In genomic region chr3:107239607-107240006, GRCm38 (mm10) we compare ENCODE assay signal across 40 mouse cellular contexts. TPM values are rescaled to one million over a fixed set of nuclear protein-coding genes. Genes with fewer than 3 reads are reported as not detected.
"Had no signal": no experiment of that assay in that cellular context is flagged by ENCODE, and none has a peak within 500 bp of the region (broad histone marks: within the 10 kb centered on the region; RNA-seq: fewer than 3 reads in every experiment).

TSS of gene Prok1 (minus strand) at chr3:107239707.

- H3K4me2 ChIP-seq: limb, embryonic 12.5 days; limb, embryonic 13.5 days; limb, embryonic 15.5 days; liver, embryonic 12.5 days; liver, embryonic 13.5 days; liver, embryonic 15.5 days; lung, embryonic 14.5 days; lung, embryonic 15.5 days; midbrain, embryonic 11.5 days; midbrain, embryonic 12.5 days; midbrain, embryonic 13.5 days; midbrain, embryonic 15.5 days; neural tube, embryonic 12.5 days had no signal

- DNase-seq: left cerebral cortex, postnatal 4 days; liver, embryonic 13.5 days; lung, adult 18-20 months; lung, adult 2 months; lung, embryonic 14.5 days; lung, postnatal 10 days; lung, postnatal 14 days; lung, postnatal 36 days; lung, postnatal 4 days; midbrain, embryonic 14.5 days had no signal

- H3K4me1 ChIP-seq: limb, embryonic 13.5 days; liver, embryonic 12.5 days; liver, embryonic 13.5 days; liver, embryonic 15.5 days; neural tube, embryonic 12.5 days had no signal

- H3K36me3 ChIP-seq: limb, embryonic 10.5 days; limb, embryonic 12.5 days; limb, embryonic 13.5 days; limb, embryonic 15.5 days; liver, embryonic 12.5 days; liver, embryonic 13.5 days; liver, embryonic 15.5 days; lung, embryonic 15.5 days; midbrain, embryonic 10.5 days; midbrain, embryonic 12.5 days; midbrain, embryonic 13.5 days; midbrain, embryonic 15.5 days; neural tube, embryonic 12.5 days had no signal

- H3K9me3 ChIP-seq: limb, embryonic 10.5 days; limb, embryonic 12.5 days; limb, embryonic 13.5 days; limb, embryonic 15.5 days; liver, embryonic 12.5 days; liver, embryonic 13.5 days; liver, embryonic 15.5 days; lung, embryonic 15.5 days; megakaryocyte, embryonic 14.5 days; midbrain, embryonic 10.5 days; midbrain, embryonic 12.5 days; midbrain, embryonic 13.5 days; midbrain, embryonic 15.5 days; neural tube, embryonic 12.5 days had no signal

- H3K4me3 ChIP-seq: left cerebral cortex, adult 2 months; limb, embryonic 10.5 days; limb, embryonic 12.5 days; limb, embryonic 13.5 days; limb, embryonic 15.5 days; liver, embryonic 12.5 days; liver, embryonic 13.5 days; liver, embryonic 15.5 days; lung, embryonic 15.5 days; megakaryocyte, embryonic 14.5 days; midbrain, embryonic 10.5 days; midbrain, embryonic 12.5 days; midbrain, embryonic 13.5 days; midbrain, embryonic 15.5 days; myocyte; neural tube, embryonic 12.5 days had no signal

- H3K9ac ChIP-seq: limb, embryonic 12.5 days; limb, embryonic 13.5 days; limb, embryonic 15.5 days; liver, embryonic 12.5 days; liver, embryonic 13.5 days; liver, embryonic 14.5 days; liver, embryonic 15.5 days; lung, embryonic 14.5 days; lung, embryonic 15.5 days; midbrain, embryonic 12.5 days; midbrain, embryonic 13.5 days; midbrain, embryonic 15.5 days; neural tube, embryonic 12.5 days had no signal

- H3K27ac ChIP-seq: left cerebral cortex, adult 2 months; limb, embryonic 10.5 days; limb, embryonic 12.5 days; limb, embryonic 13.5 days; limb, embryonic 15.5 days; liver, embryonic 12.5 days; liver, embryonic 13.5 days; liver, embryonic 14.5 days; liver, embryonic 15.5 days; lung, embryonic 15.5 days; macrophage; midbrain, embryonic 10.5 days; midbrain, embryonic 12.5 days; midbrain, embryonic 13.5 days; midbrain, embryonic 15.5 days; neural tube, embryonic 12.5 days had no signal

- H3K27me3 ChIP-seq: limb, embryonic 15.5 days; liver, embryonic 13.5 days; midbrain, embryonic 15.5 days; neural tube, embryonic 12.5 days had no signal

- ATAC-seq: liver, embryonic 12.5 days; lung, postnatal 0 days; midbrain, embryonic 13.5 days; midbrain, embryonic 15.5 days; midbrain, embryonic 16.5 days had no signal

RNA-seq across cellular contexts. Expression of gene Prok1, which starts in this region (rescaled TPM):
- total RNA-seq: left cerebral cortex, adult 2 months; left cerebral cortex, postnatal 10 days; left cerebral cortex, postnatal 14 days; left cerebral cortex, postnatal 36 days; left cerebral cortex, postnatal 4 days; megakaryocyte progenitor cell, adult 5-6 weeks; megakaryocyte, adult 5-6 weeks; megakaryocyte-erythroid progenitor cell, adult 5-6 weeks; monocyte, adult 5-6 weeks had no signal
- polyA plus RNA-seq: limb, embryonic 10.5 days; limb, embryonic 11.5 days; liver, embryonic 12.5 days; liver, embryonic 13.5 days; lung, adult 2 months; lung, embryonic 15.5 days; lung, embryonic 16.5 days; lung, postnatal 0 days; macrophage; midbrain, embryonic 10.5 days; midbrain, embryonic 12.5 days; midbrain, embryonic 13.5 days; neural tube, embryonic 11.5 days; neural tube, embryonic 12.5 days had no signal
